Mouse (Mus musculus) heart, postnatal 25 days (tissue): ENCODE data around the gene Ypel4. TPM values are rescaled to one million over a fixed set of nuclear protein-coding genes. Genes with fewer than 3 reads are reported as not detected.
A peak's percentile ranks its signal among the peaks of the same experiment; 100 is the strongest.

Experiments
- microRNA-seq: library from miRNA; unstranded; fragments of <30 nt; microRNA quantifications from one replicate; pipeline ENCODE4 v1.2.0, GENCODE M21; 2022
- total RNA-seq, 2 experiments: library from RNA; stranded (reverse); gene quantifications; 2 replicates each; pipeline ENCODE4 v1.2.3; 2021

Ypel4 gene
- total RNA-seq, 2 experiments from 2014 or later: 0.94 to 1.1 TPM

Small RNA genes within 50 kb of the gene (microRNA-seq; reads per million reads assigned to microRNA genes)
- 3,999 reads per million, percentile 90 among the genes with 10 or more reads in this experiment for gene Mir130a

Other genes with a start within 250 kb of the Ypel4 start
- gene Ctnnd1, start 83.3 kb upstream of the Ypel4 start, total RNA-seq: 10 to 100 TPM; 66.6 to 70.4 TPM
- not detected for gene Btbd18, start 75.0 kb upstream of the Ypel4 start, total RNA-seq
- gene Selenoh, start 63.3 kb upstream of the Ypel4 start, total RNA-seq: 10 to 100 TPM; 22.4 to 25.2 TPM
- gene Gm28635, start 56.0 kb upstream of the Ypel4 start, total RNA-seq: 1 to 10 TPM; 5.4 to 5.8 TPM
- gene Med19, start 55.7 kb upstream of the Ypel4 start, total RNA-seq: 10 to 100 TPM; 13.2 to 13.7 TPM
- gene Tmx2, start 54.9 kb upstream of the Ypel4 start, total RNA-seq: 100 to 1,000 TPM; 116 to 127 TPM
- gene Zdhhc5, start 18.9 kb upstream of the Ypel4 start, total RNA-seq: 10 to 100 TPM; 61.4 to 62.1 TPM
- 1 to 10 TPM; 4.9 TPM for gene Clp1, start 6.7 kb upstream of the Ypel4 start, total RNA-seq
- gene Gm19426, start 9.6 kb downstream of the Ypel4 start, total RNA-seq: 1 to 10 TPM; 1.8 to 1.9 TPM
- 10 to 100 TPM; 68.8 to 75.7 TPM for gene Serping1, start 41.4 kb downstream of the Ypel4 start, total RNA-seq
- 10 to 100 TPM; 30.6 to 70.6 TPM for gene Ube2l6, start 64.8 kb downstream of the Ypel4 start, total RNA-seq
- gene Smtnl1, start 88.6 kb downstream of the Ypel4 start, total RNA-seq: not detected
- 100 to 1,000 TPM in 1 of 2 experiments, 10 to 100 TPM in 1; 99.8 to 103 TPM for gene Timm10, start 92.9 kb downstream of the Ypel4 start, total RNA-seq
- gene Slc43a1, start 104.8 kb downstream of the Ypel4 start, total RNA-seq: 1 to 10 TPM; 1.5 to 2.2 TPM
- gene Rtn4rl2, start 152.7 kb downstream of the Ypel4 start, total RNA-seq: 1 to 10 TPM; 1.8 to 4.0 TPM
- gene Slc43a3, start 202.5 kb downstream of the Ypel4 start, total RNA-seq: 10 to 100 TPM; 70.7 to 86.6 TPM
- gene Prg2, start 246.4 kb downstream of the Ypel4 start, total RNA-seq: not detected